Mouse (Mus musculus): ENCODE measurements around the gene Olfr1437.
"Not testable (repeated sequence)": the region's sequence is repeated elsewhere in the genome, so short reads cannot be mapped to it uniquely, and the experiment has no call there.

The Olfr1437 gene

DNA sequence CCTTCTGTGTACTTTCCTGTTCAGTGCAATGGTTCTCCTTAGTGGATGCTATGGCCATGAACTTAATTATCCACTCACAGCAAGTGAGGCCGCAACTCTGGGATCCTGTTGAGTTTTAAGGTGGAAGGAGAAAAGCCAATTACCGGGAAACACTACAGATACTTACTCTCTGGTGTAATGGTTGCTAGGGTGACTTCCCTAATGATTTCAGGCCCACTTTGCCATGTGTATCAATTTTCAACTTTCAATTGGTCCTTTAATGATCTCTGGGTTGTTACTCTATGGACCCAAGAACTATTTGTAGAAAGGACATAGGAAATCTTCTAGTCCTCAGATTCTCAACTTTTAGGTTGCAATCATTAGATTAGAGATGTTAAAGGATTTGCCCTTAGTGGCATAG is at the start of gene Olfr1437:
Gene Olfr1437 (minus strand): TSS at position 101 of the 400 bp plus-strand sequence.
- no peak for DNase-seq (ENCODE audit: low spot score in 2 of 2)

DNA sequence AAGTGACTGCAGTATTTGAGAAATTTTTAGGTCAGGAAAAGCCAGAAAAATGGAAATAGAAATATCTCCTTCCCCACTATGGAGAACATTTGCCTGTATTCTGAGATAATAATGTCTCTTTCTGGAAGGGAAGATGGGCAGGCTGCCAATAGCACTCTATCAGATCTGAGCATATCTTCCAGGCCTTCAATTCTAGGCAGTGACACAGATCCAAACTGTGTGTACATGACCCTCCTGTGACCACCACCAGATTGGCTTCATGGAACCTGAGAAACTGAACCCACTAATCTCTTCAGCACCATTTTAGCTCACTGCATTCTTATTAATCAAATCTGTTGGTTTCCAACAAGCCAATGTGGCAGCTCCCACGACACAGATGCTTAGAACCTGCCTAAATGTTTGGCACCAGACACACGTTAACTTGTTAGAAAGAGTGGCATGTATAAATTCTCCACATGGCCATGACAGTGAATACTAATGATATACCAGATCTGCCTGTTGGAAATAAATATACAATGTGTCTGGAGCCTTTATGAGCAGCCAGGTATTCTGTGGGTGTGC is 49.6 kb upstream of the Olfr1437 start:
- DNase-seq (ENCODE audit: low spot score in 2 of 2), result no peak

DNA sequence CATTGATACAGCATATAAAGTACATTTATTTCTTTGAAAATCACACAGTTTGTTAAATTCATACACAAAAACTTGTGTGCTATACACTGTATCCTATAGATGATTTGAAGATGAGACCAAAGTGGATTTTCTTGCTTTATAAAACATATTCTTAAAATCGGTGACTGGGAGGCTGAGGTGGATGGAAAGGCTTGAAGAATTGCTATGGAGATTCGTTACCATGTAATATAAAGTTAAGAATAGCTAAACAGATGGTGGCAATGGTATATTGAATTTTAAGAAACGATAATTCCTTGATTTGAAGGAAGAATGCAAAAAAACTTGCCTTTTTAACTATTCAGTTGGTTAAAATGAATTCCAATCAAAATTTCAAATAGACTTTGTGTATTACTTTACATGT is 48.1 kb upstream of the Olfr1437 start:
- DNase-seq (ENCODE audit: low spot score in 2 of 2), result no peak

DNA sequence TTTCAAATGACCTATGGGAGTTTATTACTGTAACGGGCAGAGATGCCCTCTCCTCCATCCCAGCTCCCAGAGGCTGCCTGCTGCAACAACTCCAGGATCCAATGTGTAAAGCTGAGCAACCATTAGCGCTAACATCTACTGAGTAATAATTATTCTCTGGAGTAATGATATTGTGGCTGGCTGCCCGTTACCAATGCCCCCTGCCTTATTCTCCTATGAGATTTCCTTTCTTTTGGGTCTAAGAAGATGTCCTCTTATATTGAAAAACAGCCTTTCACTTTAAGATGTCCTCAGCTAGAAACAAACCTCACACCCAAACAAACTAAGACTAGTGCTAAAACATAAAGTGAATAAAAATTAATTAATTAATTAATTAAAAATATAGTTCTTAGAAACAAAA is 10.9 kb upstream of the Olfr1437 start, which contains the start of gene Olfr1438-ps1:
Gene Olfr1438-ps1 (minus strand): TSS at position 101 of the 400 bp plus-strand sequence.
- no peak for DNase-seq (ENCODE audit: low spot score in 2 of 2)

DNA sequence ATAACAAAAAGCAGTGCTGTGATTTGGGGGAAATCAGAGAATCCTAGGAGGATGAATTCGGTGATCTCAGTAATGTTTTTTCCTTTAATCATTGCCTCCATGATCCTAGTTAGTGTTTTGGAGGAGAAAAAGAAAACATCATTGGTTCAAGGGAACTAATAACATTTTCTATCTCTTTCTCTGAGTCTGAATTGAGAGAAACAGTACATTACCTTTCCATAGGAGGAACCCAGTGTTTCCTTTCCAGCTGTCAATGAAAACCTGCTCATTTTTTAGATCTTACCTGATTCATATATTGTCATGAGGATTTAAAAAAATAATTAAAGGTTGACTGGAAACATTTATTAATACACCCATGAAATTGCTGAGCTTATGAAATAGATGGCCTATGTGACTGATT is 25.9 kb downstream of the Olfr1437 start, which contains the start of gene Olfr1436:
Gene Olfr1436 (minus strand): TSS at position 101 of the 400 bp plus-strand sequence.
- not testable (repeated sequence) for DNase-seq (ENCODE audit: low spot score in 2 of 2)

DNA sequence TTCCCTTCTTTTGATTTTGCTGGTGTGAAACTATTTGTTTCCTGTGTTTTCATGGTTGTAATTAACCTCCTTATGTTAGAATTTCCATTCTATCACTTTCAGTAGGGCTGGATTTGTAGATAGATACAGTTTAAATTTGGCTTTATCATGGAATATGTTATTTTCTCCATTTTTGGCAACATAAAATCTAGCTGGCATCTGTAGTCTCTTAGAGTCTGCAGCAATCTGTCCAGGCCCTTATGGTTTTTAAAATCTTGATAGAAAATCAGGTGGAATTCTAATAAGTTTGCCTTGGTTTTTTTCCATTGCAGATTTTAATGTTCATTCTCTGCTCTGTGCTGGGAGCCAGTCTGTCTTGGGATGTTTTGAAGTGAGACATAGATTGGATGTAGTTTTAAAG is 31.9 kb downstream of the Olfr1437 start:
- no peak for DNase-seq (ENCODE audit: low spot score in 2 of 2)

DNA sequence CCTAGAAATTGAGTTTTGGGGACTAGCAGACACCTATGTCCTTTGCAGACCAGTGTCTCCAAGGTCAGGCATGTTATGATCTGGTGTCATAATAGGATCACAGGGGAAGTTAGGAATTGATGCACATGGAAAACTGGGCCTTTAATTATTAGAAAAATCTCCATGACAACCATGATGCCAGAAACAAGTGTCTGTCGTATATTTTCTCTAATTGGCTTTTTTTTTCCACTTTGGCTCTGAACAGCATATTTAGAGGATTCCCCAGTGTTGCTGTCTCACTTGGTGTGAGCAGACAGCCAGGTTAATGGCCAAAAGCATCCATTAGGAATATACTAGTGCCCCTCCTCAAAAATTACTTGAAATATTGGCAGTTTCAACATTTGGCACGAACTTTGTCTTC is 45.3 kb downstream of the Olfr1437 start, which contains the start of gene Olfr1434:
Gene Olfr1434 (plus strand): TSS at position 301 of the 400 bp plus-strand sequence.
- no peak for DNase-seq (ENCODE audit: low spot score in 2 of 2)
